Mouse (Mus musculus) bone marrow, adult 2 months (tissue): Measurements from ENCODE around the gene Mtnr1b.

ENCODE experiments used
- CTCF ChIP-seq: fragments of 200-500 bp; IDR thresholded peaks from 2 replicates; pipeline ENCODE4 v1.5.1; 2011; ENCODE audit warnings: low read length, control low read depth; ENCODE audit not compliant: control insufficient read depth, insufficient read depth
- POLR2A ChIP-seq: fragments of 200-500 bp; IDR thresholded peaks from 2 replicates; pipeline ENCODE4 v1.6.1; 2011; ENCODE audit warnings: low read depth, mild to moderate bottlenecking, control low read depth, low read length, borderline replicate concordance; ENCODE audit not compliant: control insufficient read depth

DNA sequence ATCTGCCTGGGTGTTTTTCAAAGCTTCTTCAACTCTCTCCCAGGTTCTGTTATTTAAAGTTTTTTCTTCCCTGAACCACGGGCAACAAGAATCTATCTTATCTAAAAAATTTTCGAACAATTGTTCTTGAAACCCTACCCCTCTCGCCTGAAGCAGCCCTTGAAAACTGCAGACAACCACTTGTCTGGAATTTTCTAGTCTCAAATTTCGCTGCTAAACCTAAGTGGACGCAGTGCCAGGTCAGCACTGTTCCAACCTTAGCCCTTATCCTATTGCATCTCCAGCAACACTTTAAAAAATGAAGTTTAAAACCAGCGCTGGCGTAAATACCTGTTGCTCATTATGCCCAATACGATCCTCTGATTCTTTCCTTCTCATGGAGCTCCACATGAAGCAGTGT lies 29.0 kb downstream of the Mtnr1b start:
- no peak for TF ChIP-seq POLR2A
- TF ChIP-seq CTCF = no peak
